In the genomic region with DNA sequence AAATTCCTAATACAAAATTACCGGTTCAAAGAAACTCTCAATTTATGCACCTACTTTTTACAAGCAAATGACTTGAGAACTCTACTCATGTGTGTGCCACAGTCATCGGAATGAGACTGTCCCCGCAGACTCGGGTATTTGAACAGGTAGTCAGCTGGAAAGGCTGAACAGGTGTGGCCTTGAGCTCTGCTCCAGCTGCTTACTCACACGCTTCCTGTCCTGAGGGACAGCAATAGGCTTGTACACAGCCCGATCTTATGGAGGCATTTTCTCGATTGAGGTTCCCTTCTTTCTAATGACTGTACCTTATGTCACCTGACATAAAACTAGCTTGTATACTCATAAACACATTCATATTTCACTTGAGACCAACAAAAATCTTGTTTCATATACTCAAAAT, we compare ENCODE assay signal across 13 mouse cellular contexts.
"Had no signal": no experiment of that assay in that cellular context is flagged by ENCODE, and none has a peak within 500 bp of the region (broad histone marks: within the 10 kb centered on the region; RNA-seq: fewer than 3 reads in every experiment).

No protein-coding gene starts in this region.

- ATAC-seq: lung, postnatal 0 days; midbrain, embryonic 13.5 days had no signal

- H3K4me1 ChIP-seq: limb, embryonic 12.5 days; limb, embryonic 15.5 days had no signal

- H3K9ac ChIP-seq: limb, embryonic 12.5 days; limb, embryonic 15.5 days; liver, embryonic 15.5 days; lung, embryonic 14.5 days; midbrain, embryonic 13.5 days had no signal

- H3K9me3 ChIP-seq: limb, embryonic 12.5 days; limb, embryonic 15.5 days; liver, embryonic 15.5 days; midbrain, embryonic 13.5 days had no signal

- DNase-seq: kidney, adult 2 months; kidney, postnatal 36 days; layer of hippocampus, postnatal 36 days; left cerebral cortex, postnatal 4 days; lung, embryonic 14.5 days; thymus, postnatal 36 days had no signal

- H3K27ac ChIP-seq: kidney, postnatal 0 days; limb, embryonic 12.5 days; limb, embryonic 15.5 days; liver, embryonic 15.5 days; macrophage; midbrain, embryonic 13.5 days had no signal

- H3K27me3 ChIP-seq: limb, embryonic 12.5 days; limb, embryonic 15.5 days; liver, embryonic 15.5 days; midbrain, embryonic 13.5 days had no signal

- H3K4me2 ChIP-seq: limb, embryonic 12.5 days; limb, embryonic 15.5 days; liver, embryonic 15.5 days; lung, embryonic 14.5 days; midbrain, embryonic 13.5 days had no signal

- H3K4me3 ChIP-seq: limb, embryonic 12.5 days; limb, embryonic 15.5 days; liver, embryonic 15.5 days; midbrain, embryonic 13.5 days had no signal
